Mouse (Mus musculus): ENCODE measurements around the gene Gp1bb. TPM values are rescaled to one million over a fixed set of nuclear protein-coding genes. Genes with fewer than 3 reads are reported as not detected.

The Gp1bb gene
- polyA plus RNA-seq, 1 experiment from 2014 or later, result 11.4 TPM

GRCm38 (mm10) chr16:18587847-18588737, 34.1 kb downstream of the Gp1bb start:
- ATAC-seq (ENCODE audit: insufficient read depth, low FRiP score, low TSS enrichment), result no peak
- Histone ChIP-seq H3K4me3 (ENCODE audit: low read depth, low read length) (peak overlapping the region; percentile 28), H3K9me3 (ENCODE audit: control insufficient read depth, low read length) (no peaks in the 10 kb centered on the region), H3K4me2 (ENCODE audit: low read depth) (peak overlapping the region; percentile 37), H3K4me1 (ENCODE audit: control insufficient read depth, insufficient read depth, low read length) (peaks cover 15% of the 10 kb centered on the region), H3K36me3 (ENCODE audit: control insufficient read depth, insufficient read depth, low read length) (no peaks in the 10 kb centered on the region), H3K9ac (ENCODE audit: low read length) (no peak overlapping the region), H3K27ac (ENCODE audit: low read depth, low read length) (no peak overlapping the region), H3K27me3 (ENCODE audit: control insufficient read depth, insufficient read depth, low read length) (peaks cover 96% of the 10 kb centered on the region)
- WGBS, result under 1% methylated on average over 57 of the region's 57 CpGs
- peak; percentile 63 for DNase-seq (ENCODE audit: low spot score)

DNA sequence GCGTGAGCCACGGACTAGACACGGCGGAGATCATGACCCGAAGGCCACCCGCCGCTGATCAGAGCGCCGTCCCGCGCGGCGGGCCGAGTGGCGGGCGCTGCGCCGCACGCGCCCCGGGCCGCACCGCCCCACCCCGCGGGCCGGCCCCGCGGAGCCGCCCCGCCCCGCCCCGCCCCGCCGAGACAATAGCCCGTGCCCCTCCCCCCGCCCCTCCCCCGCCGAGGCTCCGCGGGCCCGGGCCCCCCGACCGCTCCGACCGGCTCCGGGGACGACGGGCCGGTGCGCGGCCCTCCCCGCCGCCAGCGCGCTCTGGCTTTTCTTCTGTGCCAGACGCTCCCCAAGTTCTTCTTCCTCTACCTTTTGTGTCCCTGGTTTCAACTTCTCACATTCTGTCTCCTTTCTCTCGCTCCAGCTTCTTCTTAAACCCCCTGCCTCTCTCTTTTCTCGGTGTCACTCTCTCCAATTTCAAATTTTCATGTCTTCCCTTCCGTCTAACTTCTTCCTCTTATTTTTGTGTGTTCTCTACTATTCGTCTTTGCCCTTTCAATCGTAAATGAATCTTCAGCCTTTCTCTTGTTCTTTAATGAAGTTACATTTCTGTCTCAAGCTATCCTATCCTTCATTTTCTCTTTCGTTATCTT, 35.2 kb downstream of the Gp1bb start:
- WGBS, result 1% methylated on average over 11 of the region's 62 CpGs
- ATAC-seq (ENCODE audit: insufficient read depth, low FRiP score, low TSS enrichment) (no peak), DNase-seq (ENCODE audit: low spot score) (no peak)
- peaks cover 99% of the 10 kb centered on the region for H3K27me3 ChIP-seq (ENCODE audit: control insufficient read depth, insufficient read depth, low read length)
- peak overlapping the region; percentile 31 for H3K4me3 ChIP-seq (ENCODE audit: low read depth, low read length)
- H3K27ac ChIP-seq (ENCODE audit: low read depth, low read length), result no peak overlapping the region
- H3K9me3 ChIP-seq (ENCODE audit: control insufficient read depth, low read length), result no peaks in the 10 kb centered on the region
- no peaks in the 10 kb centered on the region for H3K36me3 ChIP-seq (ENCODE audit: control insufficient read depth, insufficient read depth, low read length)
- H3K9ac ChIP-seq (ENCODE audit: low read length), result peak overlapping the region; percentile 47
- H3K4me2 ChIP-seq (ENCODE audit: low read depth), result peak overlapping the region; percentile 56
- peaks cover 16% of the 10 kb centered on the region for H3K4me1 ChIP-seq (ENCODE audit: control insufficient read depth, insufficient read depth, low read length)

DNA sequence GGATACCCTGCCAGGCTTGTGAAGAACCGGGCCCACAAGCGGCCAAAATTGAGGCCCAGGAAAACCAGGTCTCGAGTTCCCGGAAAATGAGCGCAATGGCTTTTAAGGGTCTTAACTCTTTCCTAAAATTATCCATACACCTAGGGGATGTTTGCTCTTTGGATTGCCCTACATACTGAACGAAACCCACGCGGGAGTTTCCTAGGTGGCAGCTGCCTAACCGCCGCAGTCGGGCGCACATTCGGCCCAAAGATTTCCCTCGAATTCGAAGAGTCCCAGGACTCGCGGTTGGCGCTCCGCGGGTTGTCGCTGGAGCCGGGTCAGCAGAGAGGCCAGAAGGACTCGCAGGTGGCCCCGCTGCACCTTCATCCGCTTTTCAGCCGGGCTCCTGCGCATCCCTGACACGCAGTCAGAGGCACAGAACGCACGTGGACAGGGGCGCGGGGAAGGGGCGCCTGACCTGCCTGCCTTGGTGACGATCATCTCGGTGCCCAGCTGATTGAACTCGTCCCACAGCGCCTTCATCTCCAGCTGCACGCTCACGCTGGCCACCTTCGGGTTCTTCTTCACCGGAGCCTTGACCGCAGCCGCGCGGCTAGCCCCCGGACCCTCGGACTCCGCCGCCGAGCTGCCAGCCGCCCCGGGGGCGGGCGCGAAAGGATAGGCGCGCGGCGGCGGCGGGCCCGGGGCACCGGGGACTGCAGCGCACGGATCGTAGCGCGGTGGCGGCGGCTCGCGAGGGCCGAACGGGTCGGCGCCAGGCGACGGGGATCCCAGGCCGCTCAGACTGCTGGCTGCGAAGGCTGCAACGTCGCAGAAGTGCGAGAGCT, 35.9 kb downstream of the Gp1bb start:
- H3K27ac ChIP-seq (ENCODE audit: low read depth, low read length), result no peak overlapping the region
- no peaks in the 10 kb centered on the region for H3K36me3 ChIP-seq (ENCODE audit: control insufficient read depth, insufficient read depth, low read length)
- peak overlapping the region; percentile 31 for H3K4me3 ChIP-seq (ENCODE audit: low read depth, low read length)
- under 1% methylated on average over 81 of the region's 83 CpGs for WGBS
- ATAC-seq (ENCODE audit: insufficient read depth, low FRiP score, low TSS enrichment), result no peak
- peaks cover 99% of the 10 kb centered on the region for H3K27me3 ChIP-seq (ENCODE audit: control insufficient read depth, insufficient read depth, low read length)
- H3K4me1 ChIP-seq (ENCODE audit: control insufficient read depth, insufficient read depth, low read length), result peaks cover 18% of the 10 kb centered on the region
- no peaks in the 10 kb centered on the region for H3K9me3 ChIP-seq (ENCODE audit: control insufficient read depth, low read length)
- peak overlapping the region; percentile 47 for H3K9ac ChIP-seq (ENCODE audit: low read length)
- peak overlapping the region; percentile 56 for H3K4me2 ChIP-seq (ENCODE audit: low read depth)
- peak; percentile 51 for DNase-seq (ENCODE audit: low spot score)

GRCm38 (mm10) chr16:18585676-18586075, 36.5 kb downstream of the Gp1bb start:
- H3K4me1 ChIP-seq (ENCODE audit: control insufficient read depth, insufficient read depth, low read length), result peaks cover 18% of the 10 kb centered on the region
- WGBS, result under 1% methylated on average over 10 of the region's 10 CpGs
- H3K9ac ChIP-seq (ENCODE audit: low read length), result no peak overlapping the region
- H3K9me3 ChIP-seq (ENCODE audit: control insufficient read depth, low read length), result no peaks in the 10 kb centered on the region
- H3K4me2 ChIP-seq (ENCODE audit: low read depth), result no peak overlapping the region
- 0 out of 2 replicates have a peak overlapping the region, but pooled peaks have one; percentile 31 for H3K4me3 ChIP-seq (ENCODE audit: low read depth, low read length)
- DNase-seq (ENCODE audit: low spot score) (peak; percentile 62), ATAC-seq (ENCODE audit: insufficient read depth, low FRiP score, low TSS enrichment) (no peak)
- H3K36me3 ChIP-seq (ENCODE audit: control insufficient read depth, insufficient read depth, low read length), result no peaks in the 10 kb centered on the region
- H3K27ac ChIP-seq (ENCODE audit: low read depth, low read length), result no peak overlapping the region
- peaks cover 99% of the 10 kb centered on the region for H3K27me3 ChIP-seq (ENCODE audit: control insufficient read depth, insufficient read depth, low read length)

DNA sequence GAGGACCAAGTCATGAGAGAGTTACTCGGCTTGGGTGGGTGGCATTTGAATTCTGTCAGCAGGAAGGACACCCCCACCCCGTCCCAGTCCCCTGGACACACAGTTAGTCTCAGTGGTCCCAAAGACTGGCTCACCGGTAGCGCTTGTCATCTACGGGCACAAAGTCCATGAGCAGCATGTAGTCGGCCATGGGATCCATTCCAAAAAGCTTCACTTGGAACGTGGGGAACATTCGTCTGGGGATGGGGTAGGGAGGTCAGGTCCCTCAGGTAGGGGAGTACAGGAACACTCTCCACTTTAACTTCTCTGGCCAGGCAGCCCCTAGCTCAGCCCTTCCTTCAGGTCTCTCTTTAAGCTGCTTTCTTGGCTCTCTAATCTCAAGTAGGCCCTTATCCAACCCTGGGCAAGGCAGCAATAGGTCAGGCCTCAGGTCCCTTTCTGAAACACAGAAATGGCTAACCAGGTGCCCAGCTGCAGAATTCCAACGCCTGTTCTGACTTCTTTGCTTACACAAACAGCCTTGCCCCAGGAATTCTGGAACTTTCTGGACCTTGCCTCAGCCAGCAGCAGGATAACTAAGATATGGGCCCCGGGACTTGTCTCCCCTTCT, 37.2 kb downstream of the Gp1bb start:
- no peak overlapping the region for H3K4me2 ChIP-seq (ENCODE audit: low read depth)
- no peak for ATAC-seq (ENCODE audit: insufficient read depth, low FRiP score, low TSS enrichment)
- 5% methylated on average over 10 of the region's 10 CpGs for WGBS

GRCm38 (mm10) chr16:18583673-18584357, 38.4 kb downstream of the Gp1bb start:
- H3K27ac ChIP-seq (ENCODE audit: low read depth, low read length), result no peak overlapping the region
- H3K4me1 ChIP-seq (ENCODE audit: control insufficient read depth, insufficient read depth, low read length), result peaks cover 18% of the 10 kb centered on the region
- WGBS, result 8% methylated on average over 10 of the region's 10 CpGs
- ATAC-seq (ENCODE audit: insufficient read depth, low FRiP score, low TSS enrichment), result no peak
- H3K36me3 ChIP-seq (ENCODE audit: control insufficient read depth, insufficient read depth, low read length), result no peaks in the 10 kb centered on the region
- H3K4me3 ChIP-seq (ENCODE audit: low read depth, low read length), result no peak overlapping the region
- H3K27me3 ChIP-seq (ENCODE audit: control insufficient read depth, insufficient read depth, low read length), result peaks cover 95% of the 10 kb centered on the region
- no peaks in the 10 kb centered on the region for H3K9me3 ChIP-seq (ENCODE audit: control insufficient read depth, low read length)
- no peak for DNase-seq (ENCODE audit: low spot score)
- no peak overlapping the region; the same call in 1 of the 2 replicates for H3K4me2 ChIP-seq (ENCODE audit: low read depth)
- H3K9ac ChIP-seq (ENCODE audit: low read length), result no peak overlapping the region

More for the DNA sequence above, 37.2 kb downstream of the Gp1bb start:
- no peak for DNase-seq (ENCODE audit: low spot score)
- Histone ChIP-seq H3K36me3 (ENCODE audit: control insufficient read depth, insufficient read depth, low read length) (no peaks in the 10 kb centered on the region), H3K27ac (ENCODE audit: low read depth, low read length) (no peak overlapping the region), H3K4me1 (ENCODE audit: control insufficient read depth, insufficient read depth, low read length) (peaks cover 18% of the 10 kb centered on the region), H3K9ac (ENCODE audit: low read length) (no peak overlapping the region), H3K4me3 (ENCODE audit: low read depth, low read length) (0 out of 2 replicates have a peak overlapping the region, but pooled peaks have one; percentile 31), H3K27me3 (ENCODE audit: control insufficient read depth, insufficient read depth, low read length) (peaks cover 99% of the 10 kb centered on the region), H3K9me3 (ENCODE audit: control insufficient read depth, low read length) (no peaks in the 10 kb centered on the region)

GRCm38 (mm10) chr16:18583169-18583568, 39.0 kb downstream of the Gp1bb start:
- ATAC-seq (ENCODE audit: insufficient read depth, low FRiP score, low TSS enrichment) (no peak), DNase-seq (ENCODE audit: low spot score) (no peak)
- Histone ChIP-seq H3K4me2 (ENCODE audit: low read depth) (no peak overlapping the region), H3K9ac (ENCODE audit: low read length) (no peak overlapping the region), H3K9me3 (ENCODE audit: control insufficient read depth, low read length) (no peaks in the 10 kb centered on the region), H3K36me3 (ENCODE audit: control insufficient read depth, insufficient read depth, low read length) (no peaks in the 10 kb centered on the region), H3K27ac (ENCODE audit: low read depth, low read length) (no peak overlapping the region), H3K4me1 (ENCODE audit: control insufficient read depth, insufficient read depth, low read length) (peaks cover 18% of the 10 kb centered on the region), H3K4me3 (ENCODE audit: low read depth, low read length) (no peak overlapping the region), H3K27me3 (ENCODE audit: control insufficient read depth, insufficient read depth, low read length) (peaks cover 92% of the 10 kb centered on the region)
- WGBS, result 5% methylated on average over 10 of the region's 10 CpGs
